Mouse (Mus musculus) ES-E14 (cell line): ENCODE data around the gene Svop. TPM values are rescaled to one million over a fixed set of nuclear protein-coding genes. Genes with fewer than 3 reads are reported as not detected.
A peak's percentile ranks its signal among the peaks of the same experiment; 100 is the strongest.

ENCODE experiments used
- DNase-seq: peaks from one replicate; pipeline ENCODE4 v3.0.0-alpha.2; 2013; ENCODE audit warnings: low read depth, low spot score
- H3K27ac ChIP-seq: 2 replicates; pipeline ENCODE4 v1.5.1; 2012; ENCODE audit warnings: low read depth, mild to moderate bottlenecking, low read length, moderate library complexity, mixed read lengths; ENCODE audit not compliant: poor library complexity, insufficient read depth, severe bottlenecking
- H3K36me3 ChIP-seq: 2 replicates; pipeline ENCODE4 v1.6.1; 2012; ENCODE audit warnings: mild to moderate bottlenecking, low read length, moderate library complexity, mixed read lengths; ENCODE audit not compliant: control insufficient read depth, poor library complexity, insufficient read depth, severe bottlenecking
- H3K4me1 ChIP-seq, 2 experiments: fragments of 150-350 bp in 1 of 2; sonication (generic) in 1 of 2; 2 replicates each; pipeline ENCODE4 v1.6.1; 2012; ENCODE audit warnings: low read length in 2 of 2, mild to moderate bottlenecking in 1 of 2, mixed read lengths in 1 of 2; ENCODE audit not compliant: control insufficient read depth in 2 of 2, insufficient read depth in 2 of 2, poor library complexity in 1 of 2
- H3K4me3 ChIP-seq, 2 experiments: fragments of 150-350 bp in 1 of 2; sonication (generic) in 1 of 2; 2 replicates each; pipeline ENCODE4 v1.5.1; 2012; ENCODE audit warnings: low read length in 2 of 2, low read depth in 1 of 2, mild to moderate bottlenecking in 1 of 2, mixed read lengths in 1 of 2; ENCODE audit not compliant: insufficient read depth in 1 of 2, poor library complexity in 1 of 2, severe bottlenecking in 1 of 2
- H3K9ac ChIP-seq: 2 replicates; pipeline ENCODE4 v1.6.1; 2012; ENCODE audit warnings: low read depth, mild to moderate bottlenecking, low read length, mixed read lengths; ENCODE audit not compliant: poor library complexity, insufficient read depth, severe bottlenecking
- H3K9me3 ChIP-seq: fragments of 150-350 bp; sonication (generic); 2 replicates; pipeline ENCODE4 v1.6.1; 2012; ENCODE audit warnings: low read depth, mild to moderate bottlenecking, low read length; ENCODE audit not compliant: control insufficient read depth, insufficient read depth
- CHD2 ChIP-seq: IDR thresholded peaks from 2 replicates; pipeline ENCODE4 v1.6.1; 2014; ENCODE audit warnings: mild to moderate bottlenecking, low read depth, low read length, inconsistent platforms
- HCFC1 ChIP-seq: IDR thresholded peaks from 2 replicates; pipeline ENCODE4 v1.6.1; 2012; ENCODE audit warnings: low read length, inconsistent platforms, borderline replicate concordance; ENCODE audit not compliant: insufficient read depth
- MAFK ChIP-seq: IDR thresholded peaks from 2 replicates; pipeline ENCODE4 v1.6.1; 2014; ENCODE audit warnings: mild to moderate bottlenecking, low read depth, low read length, inconsistent platforms; ENCODE audit not compliant: insufficient read depth
- ZC3H11A ChIP-seq: IDR thresholded peaks from 2 replicates; pipeline ENCODE4 v1.6.1; 2012; ENCODE audit warnings: low read depth, mild to moderate bottlenecking, inconsistent platforms, low read length, borderline replicate concordance
- ZNF384 ChIP-seq: IDR thresholded peaks from 2 replicates; pipeline ENCODE4 v1.6.1; 2012; ENCODE audit warnings: low read depth, low read length, inconsistent platforms
- in situ Hi-C, 2 experiments: fragments of 600-800 bp; cut with MboI; formaldehyde crosslinking; loops; one replicate each; pipeline ENCODE4 v1.15.1; 2025; ENCODE audit warnings: low sequenced_read_pairs in 2 of 2, inconsistent platforms in 1 of 2; ENCODE audit not compliant: unreplicated experiment in 2 of 2
- total RNA-seq: library from RNA; depleted of rRNA; stranded (reverse); fragments of 300-350 nt; gene quantifications from 2 replicates; pipeline ENCODE4 v1.2.3, GENCODE M21; 2012; rRNA removed

Gene Svop
- 3.3 and 4.9 TPM in 2 replicates for total RNA-seq

DNA sequence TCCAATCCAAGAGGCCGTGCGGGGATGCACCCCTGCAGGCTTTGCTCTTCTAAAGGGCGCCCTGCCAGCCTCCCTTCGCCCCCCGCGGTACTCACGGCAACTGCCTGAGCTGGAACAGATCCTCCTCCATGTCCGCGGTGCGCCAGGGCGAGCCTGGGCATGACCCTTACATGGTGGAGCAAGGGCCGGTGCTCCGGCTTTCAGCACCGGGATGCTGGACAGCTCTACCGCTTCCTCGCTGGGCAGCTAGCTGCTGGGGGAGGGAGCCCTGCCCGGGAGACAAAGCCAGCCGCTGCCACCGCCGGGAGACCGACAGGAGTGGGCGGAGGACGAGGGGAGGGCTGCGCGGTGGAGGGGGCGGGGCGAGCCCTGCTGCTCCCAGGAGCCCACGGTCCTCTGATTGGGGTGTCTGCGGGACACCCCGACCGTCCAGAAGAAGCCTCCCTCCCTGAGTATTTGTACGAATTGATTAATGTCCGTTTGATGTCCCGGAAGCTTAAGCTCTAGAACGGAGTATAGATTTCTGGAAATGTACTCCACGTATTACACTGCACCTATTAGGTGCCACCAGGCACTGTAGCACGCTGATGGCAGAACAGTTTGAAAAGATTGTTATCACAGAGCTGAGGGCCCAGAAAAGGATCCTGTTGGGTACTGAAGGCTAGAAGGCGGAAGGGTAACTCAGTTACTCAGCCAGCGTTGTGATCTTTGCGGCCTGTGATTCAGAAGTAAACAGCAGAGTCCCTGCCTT, at the start of gene Svop:
Gene Svop (minus strand): TSS at position 514 of the 751 bp plus-strand sequence.
- in situ Hi-C loops: no loop called here
- Histone ChIP-seq H3K4me1 (peaks cover 0 to 3% of the 10 kb centered on the region in 2 experiments; a peak in 1 of 4 replicates), H3K9ac (peak within 1 kb of the TSS; percentile 68; the same call in 1 of the 2 replicates), H3K4me3 (peak within 1 kb of the TSS; percentile 66 to 84), H3K9me3 (no peaks in the 10 kb centered on the region), H3K36me3 (no peaks in the 10 kb centered on the region), H3K27ac (no peak within 1 kb of the TSS; the same call in 1 of the 2 replicates)
- DNase-seq: peak; percentile 79
- peak; percentile 60; the same call in 1 of the 2 replicates for TF ChIP-seq HCFC1
- no peak for TF ChIP-seq ZNF384
- TF ChIP-seq CHD2: 0 out of 2 replicates have a peak, but pooled peaks have one; percentile 44
- TF ChIP-seq MAFK: no peak
- no peak for TF ChIP-seq ZC3H11A

DNA sequence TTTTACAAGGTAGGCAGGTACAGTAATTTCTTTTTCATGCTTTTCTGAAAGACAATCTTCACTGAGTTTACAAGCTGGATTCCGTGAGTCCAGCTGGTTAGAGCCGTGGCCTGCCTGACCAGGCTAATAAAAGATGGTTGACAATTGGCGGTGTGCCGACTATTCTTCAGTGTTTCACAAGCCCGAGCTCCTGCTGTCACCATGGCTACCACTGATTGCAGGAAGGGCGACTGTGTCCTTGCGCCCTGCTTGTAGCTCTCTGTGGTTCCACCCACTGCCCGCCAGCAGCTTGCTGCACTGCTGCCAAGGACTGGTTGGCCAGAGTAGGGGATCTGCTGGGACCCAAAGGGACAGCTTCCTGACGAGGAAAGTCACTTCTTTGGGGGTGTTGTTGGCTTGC, 47.8 kb upstream of the Svop start:
- TF ChIP-seq CHD2 (no peak), MAFK (no peak), ZNF384 (no peak), ZC3H11A (no peak), HCFC1 (no peak)
- Histone ChIP-seq H3K9ac (no peak overlapping the region), H3K4me3 (no peak overlapping the region), H3K9me3 (no peaks in the 10 kb centered on the region), H3K36me3 (peaks cover 57% of the 10 kb centered on the region), H3K4me1 (peaks cover 0 to 34% of the 10 kb centered on the region in 2 experiments; a peak in 3 of 4 replicates), H3K27ac (no peak overlapping the region)
- DNase-seq: no peak
- in situ Hi-C loops: no loop called here

DNA sequence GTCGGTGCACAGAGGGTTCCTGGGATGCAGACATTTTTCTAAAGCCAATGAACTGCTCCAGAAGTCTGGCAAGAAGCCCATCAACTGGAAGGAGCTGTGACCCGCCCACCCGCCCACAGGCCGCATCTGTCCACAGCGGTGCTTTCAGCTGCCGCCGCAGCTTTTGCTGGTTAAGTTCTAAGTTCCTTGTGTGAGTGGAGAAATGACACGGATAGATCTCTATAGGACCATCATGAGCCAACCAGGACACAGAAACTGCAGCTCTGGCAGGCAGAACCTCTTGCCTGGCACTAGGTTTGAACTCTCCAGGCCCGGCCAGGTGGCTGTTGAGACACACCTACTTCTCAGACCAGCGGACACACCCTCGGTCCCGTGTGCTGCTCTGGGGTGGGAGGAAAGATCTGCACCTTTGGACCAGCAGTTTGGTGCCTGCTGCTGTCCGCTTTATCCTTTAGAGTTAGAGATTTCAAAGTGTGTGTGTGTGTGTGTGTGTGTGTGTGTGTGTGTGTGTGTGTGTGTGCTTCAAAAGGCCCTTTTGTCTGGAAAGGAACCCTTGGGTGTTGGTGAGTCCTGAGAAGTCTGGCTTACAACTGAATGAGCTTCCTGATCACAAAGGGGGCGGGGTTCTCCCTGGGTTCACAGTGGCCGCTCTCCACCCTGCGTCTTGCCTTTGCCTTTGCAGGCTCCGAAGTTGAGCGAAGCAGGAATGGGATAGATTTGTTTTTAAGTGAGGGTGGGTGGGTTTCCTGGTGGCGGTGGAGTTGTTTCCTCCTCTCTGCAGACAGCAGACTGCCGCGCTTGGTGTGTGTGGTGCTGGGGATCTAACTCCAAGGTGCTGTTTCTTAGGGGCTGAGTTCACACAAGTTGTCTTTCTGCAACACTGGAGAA, 47.2 kb upstream of the Svop start:
- H3K9ac ChIP-seq: no peak overlapping the region
- H3K27ac ChIP-seq: no peak overlapping the region
- in situ Hi-C loops: no loop called here
- no peaks in the 10 kb centered on the region for H3K9me3 ChIP-seq
- peaks cover 0 to 30% of the 10 kb centered on the region in 2 experiments; a peak in 2 of 4 replicates for H3K4me1 ChIP-seq
- H3K4me3 ChIP-seq: no peak overlapping the region
- no peak for DNase-seq
- TF ChIP-seq MAFK (no peak), ZC3H11A (no peak), CHD2 (no peak), HCFC1 (no peak), ZNF384 (no peak)
- H3K36me3 ChIP-seq: peaks cover 58% of the 10 kb centered on the region

DNA sequence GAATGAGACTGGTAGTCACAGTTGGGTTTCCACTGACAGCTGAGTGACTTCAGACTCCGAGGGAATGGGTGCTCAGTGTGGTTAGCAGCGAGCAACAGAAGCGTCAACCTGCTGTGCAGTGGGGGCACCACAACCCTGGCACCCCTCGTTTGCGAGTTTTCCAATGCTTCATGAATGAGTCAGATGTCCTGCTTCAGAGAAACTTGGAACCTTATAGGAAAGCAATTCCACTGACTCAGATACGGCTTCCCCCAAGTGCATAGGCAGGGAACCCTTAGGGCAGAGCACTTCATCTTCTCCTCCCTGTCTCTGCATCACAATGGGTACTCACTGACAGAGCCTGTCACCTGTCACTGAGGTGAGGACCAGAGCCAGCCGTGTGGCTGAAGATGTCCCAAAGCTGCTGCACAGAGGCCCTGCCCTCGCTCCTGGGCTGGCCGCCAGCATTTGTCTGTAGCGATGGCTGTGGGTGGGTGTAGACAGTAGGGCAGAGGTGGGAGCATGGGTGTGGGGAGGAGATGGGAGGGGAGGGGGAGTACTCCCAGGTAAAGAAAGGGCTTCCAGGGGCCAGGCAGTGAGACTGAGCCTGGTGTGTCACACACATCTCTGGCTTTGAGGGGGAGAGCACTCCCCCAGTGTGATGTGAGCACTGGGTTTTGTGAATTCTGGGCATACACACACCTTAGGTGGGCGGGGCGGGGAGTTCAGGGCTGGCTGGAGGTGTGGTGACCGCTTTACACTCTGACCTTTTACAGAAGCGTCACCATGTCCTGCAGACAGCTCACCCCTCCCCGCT, 46.3 kb upstream of the Svop start:
- H3K4me1 ChIP-seq: peaks cover 1 to 23% of the 10 kb centered on the region in 2 experiments; a peak in 2 of 4 replicates
- no peak overlapping the region for H3K4me3 ChIP-seq
- no peaks in the 10 kb centered on the region for H3K9me3 ChIP-seq
- no peak overlapping the region for H3K9ac ChIP-seq
- in situ Hi-C loops: no loop called here
- DNase-seq: no peak
- H3K36me3 ChIP-seq: peaks cover 64% of the 10 kb centered on the region
- TF ChIP-seq CHD2 (no peak), MAFK (no peak)
- no peak overlapping the region for H3K27ac ChIP-seq
